Mouse (Mus musculus): ENCODE results near the gene March10.

DNA sequence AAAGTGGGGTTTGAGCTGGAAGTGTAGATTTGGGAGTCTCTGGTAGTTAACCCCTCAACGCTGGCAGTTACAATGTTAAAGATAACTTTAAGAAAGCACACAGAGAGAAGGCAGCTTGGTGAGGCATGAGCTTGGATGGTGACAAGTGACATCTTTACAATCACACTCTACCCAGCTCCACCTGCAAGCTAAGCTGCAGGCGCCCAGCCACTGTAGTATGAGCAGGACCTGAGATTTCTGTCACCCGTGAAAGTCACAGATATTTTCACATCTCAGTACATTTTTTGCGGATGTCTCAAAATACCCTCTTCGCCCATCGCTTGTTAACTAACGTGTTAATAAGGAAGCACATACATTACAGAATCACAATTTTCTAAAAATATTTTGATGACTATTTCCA is 36.6 kb downstream of the March10 start:
- no peak for TF ChIP-seq FLI1 (IDR thresholded peaks at IDR 0.05; ENCODE audit: low read length)
- TF ChIP-seq GATA1 (IDR thresholded peaks at IDR 0.05; ENCODE audit: borderline replicate concordance, low read length), result no peak

Measured in megakaryocyte, embryonic 14.5 days (primary cell).